Comparison of ENCODE assay signal across 8 mouse cellular contexts in the genomic region with DNA sequence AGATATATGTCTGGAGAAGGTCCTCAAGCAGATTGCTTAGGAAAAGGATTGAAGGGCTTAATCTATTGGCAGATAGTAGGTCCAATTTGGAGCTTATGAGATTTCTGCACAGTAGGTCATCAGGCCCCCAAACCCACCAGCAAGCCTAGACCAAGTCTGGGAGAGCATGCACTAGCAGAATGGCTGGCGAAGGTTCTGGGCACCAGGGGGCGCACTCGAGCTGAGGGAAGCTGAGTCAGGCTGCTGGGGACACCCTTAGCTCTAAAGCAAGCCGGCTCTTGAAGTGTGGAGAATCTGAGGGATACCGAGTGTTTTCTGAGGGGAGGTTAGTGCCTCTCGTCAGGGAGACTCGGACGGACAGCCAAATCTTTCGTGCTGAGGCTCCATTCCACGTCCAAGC. TPM values are rescaled to one million over a fixed set of nuclear protein-coding genes. Genes with fewer than 3 reads are reported as not detected.
DNase-seq lines count a peak whose midpoint lies in the region; ATAC-seq and TF ChIP-seq lines count a peak whose summit lies in the region.

No protein-coding gene starts in this region.

- peak overlapping the region; percentile 76 for H3K4me3 ChIP-seq in forebrain, embryonic 12.5 days (replicated peaks)
- peak overlapping the region; percentile 69 for H3K4me3 ChIP-seq in heart, postnatal 0 days (ENCODE audit: low read depth, low read length)
- peak overlapping the region; percentile 79 for H3K4me3 ChIP-seq in liver, embryonic 16.5 days (ENCODE audit: low read depth, low read length)
- H3K4me3 ChIP-seq in neural tube, embryonic 12.5 days, result peak overlapping the region; percentile 70
- peak overlapping the region; percentile 60 for H3K4me3 ChIP-seq in stomach, postnatal 0 days (ENCODE audit: low read depth, low read length)

- peak overlapping the region; percentile 95 for H3K4me2 ChIP-seq in forebrain, embryonic 12.5 days
- peak overlapping the region; percentile 98 for H3K4me2 ChIP-seq in heart, postnatal 0 days (ENCODE audit: low read depth, low read length)
- peak overlapping the region; percentile 100 for H3K4me2 ChIP-seq in liver, embryonic 16.5 days (ENCODE audit: low read depth, low read length)
- H3K4me2 ChIP-seq in neural tube, embryonic 12.5 days (replicated peaks), result peak overlapping the region; percentile 98
- peak overlapping the region; percentile 96 for H3K4me2 ChIP-seq in stomach, postnatal 0 days (replicated peaks; ENCODE audit: low read depth)

- peak; percentile 98 to 99 for DNase-seq in CD8-positive naive resting alpha-beta T cell, adult 2 months (ENCODE audit: low read depth in 2 of 2, low spot score in 2 of 2)
- DNase-seq in c-Kit-positive CD71-positive TER-119-positive erythroid progenitor cells, embryonic 14.5 days (ENCODE audit: low spot score), result peak; percentile 91
- DNase-seq in heart, postnatal 0 days (ENCODE audit: low spot score), result peak; percentile 80
- peak; percentile 93 to 100 for DNase-seq in kidney, postnatal 36 days
- peak; percentile 96 for DNase-seq in stomach, postnatal 0 days (ENCODE audit: low spot score)

- peak overlapping the region; percentile 97 for H3K27ac ChIP-seq in forebrain, embryonic 12.5 days
- H3K27ac ChIP-seq in heart, postnatal 0 days (ENCODE audit: low read depth), result peak overlapping the region; percentile 87
- H3K27ac ChIP-seq in liver, embryonic 16.5 days (ENCODE audit: low read length), result peak overlapping the region; percentile 88; the same call in 1 of the 2 replicates
- H3K27ac ChIP-seq in neural tube, embryonic 12.5 days, result peak overlapping the region; percentile 79; the same call in 1 of the 2 replicates
- peak overlapping the region; percentile 91 for H3K27ac ChIP-seq in stomach, postnatal 0 days (replicated peaks)

- H3K36me3 ChIP-seq in forebrain, embryonic 12.5 days (replicated peaks), result no peaks in the 10 kb centered on the region
- peaks cover 14% of the 10 kb centered on the region for H3K36me3 ChIP-seq in heart, postnatal 0 days (replicated peaks; ENCODE audit: control insufficient read depth, insufficient read depth, low read length)
- no peaks in the 10 kb centered on the region for H3K36me3 ChIP-seq in liver, embryonic 16.5 days (ENCODE audit: control insufficient read depth, insufficient read depth)
- H3K36me3 ChIP-seq in neural tube, embryonic 12.5 days, result no peaks in the 10 kb centered on the region
- no peaks in the 10 kb centered on the region for H3K36me3 ChIP-seq in stomach, postnatal 0 days (ENCODE audit: control insufficient read depth, insufficient read depth, low read length)

- no peaks in the 10 kb centered on the region for H3K27me3 ChIP-seq in forebrain, embryonic 12.5 days
- H3K27me3 ChIP-seq in heart, postnatal 0 days (ENCODE audit: control insufficient read depth, insufficient read depth, low read length), result no peaks in the 10 kb centered on the region
- H3K27me3 ChIP-seq in liver, embryonic 16.5 days (ENCODE audit: control insufficient read depth, insufficient read depth, low read depth, low read length), result peaks cover 11% of the 10 kb centered on the region
- no peaks in the 10 kb centered on the region for H3K27me3 ChIP-seq in neural tube, embryonic 12.5 days (replicated peaks)
- no peaks in the 10 kb centered on the region for H3K27me3 ChIP-seq in stomach, postnatal 0 days (ENCODE audit: control insufficient read depth, insufficient read depth, low read length)

- peaks cover 17% of the 10 kb centered on the region for H3K4me1 ChIP-seq in forebrain, embryonic 12.5 days
- H3K4me1 ChIP-seq in heart, postnatal 0 days (ENCODE audit: control insufficient read depth, insufficient read depth), result peaks cover 12% of the 10 kb centered on the region; the same call in 1 of the 2 replicates
- H3K4me1 ChIP-seq in liver, embryonic 16.5 days (ENCODE audit: control insufficient read depth, low read depth, low read length), result peaks cover 22% of the 10 kb centered on the region
- H3K4me1 ChIP-seq in neural tube, embryonic 12.5 days, result peaks cover 25% of the 10 kb centered on the region
- H3K4me1 ChIP-seq in stomach, postnatal 0 days (replicated peaks; ENCODE audit: control insufficient read depth, insufficient read depth), result peaks cover 7% of the 10 kb centered on the region

- 0 out of 2 replicates have a peak, but pooled peaks have one; percentile 22 for ATAC-seq in forebrain, embryonic 12.5 days (ENCODE audit: low FRiP score)
- ATAC-seq in heart, postnatal 0 days (ENCODE audit: insufficient read depth, low read depth), result peak; percentile 52
- ATAC-seq in liver, embryonic 16.5 days (ENCODE audit: low read depth), result peak; percentile 41
- peak; percentile 52 for ATAC-seq in neural tube, embryonic 12.5 days (ENCODE audit: low FRiP score, low read depth)
- peak; percentile 63 for ATAC-seq in stomach, postnatal 0 days (ENCODE audit: low FRiP score, low TSS enrichment)

- peak; percentile 95 for TF ChIP-seq CTCF in heart, postnatal 0 days (IDR thresholded peaks at IDR 0.05; ENCODE audit: low read depth)
- TF ChIP-seq CTCF in stomach, postnatal 0 days (IDR thresholded peaks at IDR 0.05; ENCODE audit: low read depth), result peak; percentile 99

- H3K9me3 ChIP-seq in forebrain, embryonic 12.5 days, result no peaks in the 10 kb centered on the region
- no peaks in the 10 kb centered on the region for H3K9me3 ChIP-seq in heart, postnatal 0 days (replicated peaks; ENCODE audit: control insufficient read depth, low read length)
- no peaks in the 10 kb centered on the region for H3K9me3 ChIP-seq in liver, embryonic 16.5 days (replicated peaks; ENCODE audit: control insufficient read depth, low read length)
- H3K9me3 ChIP-seq in neural tube, embryonic 12.5 days, result no peaks in the 10 kb centered on the region
- no peaks in the 10 kb centered on the region for H3K9me3 ChIP-seq in stomach, postnatal 0 days (ENCODE audit: control insufficient read depth, low read length)

- peak overlapping the region; percentile 87 for H3K9ac ChIP-seq in forebrain, embryonic 12.5 days
- peak overlapping the region; percentile 80 for H3K9ac ChIP-seq in heart, postnatal 0 days (replicated peaks; ENCODE audit: low read depth, low read length)
- H3K9ac ChIP-seq in liver, embryonic 16.5 days (ENCODE audit: low read depth, low read length), result peak overlapping the region; percentile 86
- peak overlapping the region; percentile 96 for H3K9ac ChIP-seq in neural tube, embryonic 12.5 days
- H3K9ac ChIP-seq in stomach, postnatal 0 days (ENCODE audit: low read length), result peak overlapping the region; percentile 80

- TF ChIP-seq EP300 in heart, postnatal 0 days (IDR thresholded peaks at IDR 0.05; ENCODE audit: low read depth), result no peak
- no peak for TF ChIP-seq EP300 in stomach, postnatal 0 days (optimal IDR thresholded peaks at IDR 0.05)

- WGBS in forebrain, embryonic 12.5 days, result 2% methylated on average over 10 of the region's 10 CpGs
- WGBS in heart, postnatal 0 days, result 1% methylated on average over 10 of the region's 10 CpGs
- whole genome bisulfite sequencing in liver, embryonic 16.5 days (ENCODE audit: insufficient replicate concordance), result under 1% methylated on average over 10 of the region's 10 CpGs
- under 1% methylated on average over 10 of the region's 10 CpGs for WGBS in neural tube, embryonic 12.5 days
- 0% methylated on average over 10 of the region's 10 CpGs for WGBS in stomach, postnatal 0 days

RNA-seq across cellular contexts. Expression of a gene that starts 1.2 kb away (rescaled TPM):
- polyA plus RNA-seq in forebrain, embryonic 12.5 days (2016; fragmentation: Nextera tagmentation; extraction: Ambion mirVana), result 11.4 TPM in 2 replicates
- 3.6 and 6.0 TPM in 2 replicates for total RNA-seq in heart, postnatal 0 days (2014; rRNA removed; ENCODE audit: low replicate concordance)
- 4.5 and 4.8 TPM in 2 replicates for polyA plus RNA-seq in heart, postnatal 0 days (2015; fragmentation: Nextera tagmentation; extraction: Ambion mirVana)
- polyA plus RNA-seq in liver, embryonic 16.5 days (2015; fragmentation: Nextera tagmentation; extraction: Ambion mirVana), result 4.4 and 4.5 TPM in 2 replicates
- 14.2 and 17.1 TPM in 2 replicates for polyA plus RNA-seq in neural tube, embryonic 12.5 days (2016; fragmentation: Nextera tagmentation; extraction: Ambion mirVana)
- polyA plus RNA-seq in stomach, postnatal 0 days (2015; fragmentation: Nextera tagmentation; extraction: Ambion mirVana), result 5.7 and 6.4 TPM in 2 replicates

RNA-seq across cellular contexts. Expression of a gene that starts 17.0 kb away (rescaled TPM):
- polyA plus RNA-seq in forebrain, embryonic 12.5 days (2016; fragmentation: Nextera tagmentation; extraction: Ambion mirVana), result 3.0 and 3.9 TPM in 2 replicates
- total RNA-seq in heart, postnatal 0 days (2014; rRNA removed; ENCODE audit: low replicate concordance), result 20.2 and 21.6 TPM in 2 replicates
- polyA plus RNA-seq in heart, postnatal 0 days (2015; fragmentation: Nextera tagmentation; extraction: Ambion mirVana), result 9.6 and 10.0 TPM in 2 replicates
- polyA plus RNA-seq in liver, embryonic 16.5 days (2015; fragmentation: Nextera tagmentation; extraction: Ambion mirVana), result 2.5 and 3.4 TPM in 2 replicates
- 4.9 and 5.8 TPM in 2 replicates for polyA plus RNA-seq in neural tube, embryonic 12.5 days (2016; fragmentation: Nextera tagmentation; extraction: Ambion mirVana)
- polyA plus RNA-seq in stomach, postnatal 0 days (2015; fragmentation: Nextera tagmentation; extraction: Ambion mirVana), result 2.8 and 2.9 TPM in 2 replicates

RNA-seq across cellular contexts. Expression of a gene that starts 20.4 kb away (rescaled TPM):
- polyA plus RNA-seq in forebrain, embryonic 12.5 days (2016; fragmentation: Nextera tagmentation; extraction: Ambion mirVana), result 0.22 and 0.34 TPM in 2 replicates
- 41.5 and 50.8 TPM in 2 replicates for total RNA-seq in heart, postnatal 0 days (2014; rRNA removed; ENCODE audit: low replicate concordance)
- polyA plus RNA-seq in heart, postnatal 0 days (2015; fragmentation: Nextera tagmentation; extraction: Ambion mirVana), result 27.1 and 30.2 TPM in 2 replicates
- polyA plus RNA-seq in liver, embryonic 16.5 days (2015; fragmentation: Nextera tagmentation; extraction: Ambion mirVana), result 3.8 and 4.7 TPM in 2 replicates
- 0.52 and 0.76 TPM in 2 replicates for polyA plus RNA-seq in neural tube, embryonic 12.5 days (2016; fragmentation: Nextera tagmentation; extraction: Ambion mirVana)
- polyA plus RNA-seq in stomach, postnatal 0 days (2015; fragmentation: Nextera tagmentation; extraction: Ambion mirVana), result 2.7 and 3.5 TPM in 2 replicates

RNA-seq across cellular contexts. Expression of a gene that starts 43.7 kb away (rescaled TPM):
- 87.9 and 92.6 TPM in 2 replicates for polyA plus RNA-seq in forebrain, embryonic 12.5 days (2016; fragmentation: Nextera tagmentation; extraction: Ambion mirVana)
- total RNA-seq in heart, postnatal 0 days (2014; rRNA removed; ENCODE audit: low replicate concordance), result 73.8 and 79.8 TPM in 2 replicates
- 15.2 and 17.0 TPM in 2 replicates for polyA plus RNA-seq in heart, postnatal 0 days (2015; fragmentation: Nextera tagmentation; extraction: Ambion mirVana)
- 24.1 and 25.3 TPM in 2 replicates for polyA plus RNA-seq in liver, embryonic 16.5 days (2015; fragmentation: Nextera tagmentation; extraction: Ambion mirVana)
- 68.3 and 69.2 TPM in 2 replicates for polyA plus RNA-seq in neural tube, embryonic 12.5 days (2016; fragmentation: Nextera tagmentation; extraction: Ambion mirVana)
- polyA plus RNA-seq in stomach, postnatal 0 days (2015; fragmentation: Nextera tagmentation; extraction: Ambion mirVana), result 15.8 and 16.0 TPM in 2 replicates

RNA-seq across cellular contexts. Expression of a gene that starts 57.6 kb away (rescaled TPM):
- polyA plus RNA-seq in forebrain, embryonic 12.5 days (2016; fragmentation: Nextera tagmentation; extraction: Ambion mirVana), result 95.5 and 96.1 TPM in 2 replicates
- total RNA-seq in heart, postnatal 0 days (2014; rRNA removed; ENCODE audit: low replicate concordance), result 58.4 and 59.6 TPM in 2 replicates
- 74.0 and 76.8 TPM in 2 replicates for polyA plus RNA-seq in heart, postnatal 0 days (2015; fragmentation: Nextera tagmentation; extraction: Ambion mirVana)
- 23.8 and 25.4 TPM in 2 replicates for polyA plus RNA-seq in liver, embryonic 16.5 days (2015; fragmentation: Nextera tagmentation; extraction: Ambion mirVana)
- 134 and 140 TPM in 2 replicates for polyA plus RNA-seq in neural tube, embryonic 12.5 days (2016; fragmentation: Nextera tagmentation; extraction: Ambion mirVana)
- polyA plus RNA-seq in stomach, postnatal 0 days (2015; fragmentation: Nextera tagmentation; extraction: Ambion mirVana), result 79.3 and 84.3 TPM in 2 replicates

Comparison
In these comparisons a context has a peak if more than half of its experiments do, and no peak if none do; other contexts are left out.
1. Peak in every context shown above with its lines: DNase-seq, ATAC-seq, H3K4me3 ChIP-seq and H3K27ac ChIP-seq.